Mouse (Mus musculus) adrenal gland (tissue): ENCODE data around the gene Vav2.

Experiments
- intact Hi-C: fragments of 180-260 bp; cut with DNase I; formaldehyde crosslinking; loops from one replicate; pipeline ENCODE4 v1.15.1; 2025
- long read RNA-seq, 2 experiments: library from polyadenylated mRNA; unstranded; transcript quantifications; one replicate each; pipeline ENCODE4 v2.0.0; 2020; ENCODE audit warnings: borderline replicate concordance in 1 of 2; ENCODE audit not compliant: insufficient replicate concordance in 1 of 2

Gene Vav2
- long read RNA-seq, experiment 1, partial matches to known transcripts: 2 of 11 reads
- long read RNA-seq, experiment 1, other reads (novel, unspliced or antisense): 9 of 11 reads
- long read RNA-seq, experiment 2, partial matches to known transcripts: 3 of 14 reads
- long read RNA-seq, experiment 2, other reads (novel, unspliced or antisense): 11 of 14 reads

- intact Hi-C loops: no loop called here
Observed at GRCm38 (mm10) chr2:27426855-27427457, at the start of gene Vav2. TSS of gene Vav2 (minus strand) at chr2:27427033.

- intact Hi-C loops: loop anchor here (5.0 kb wide), 1 partner anchor 33 kb away; the partner anchor contains the start of gene Brd3os
Observed at GRCm38 (mm10) chr2:27475495-27476302, 48.9 kb upstream of the Vav2 start.

GRCm38 (mm10) chr2:27474621-27475484 lies 48.0 kb upstream of the Vav2 start:
- intact Hi-C loops: loop anchor here (1.0 to 5.0 kb wide), 3 partner anchors 23 to 42 kb away; partner anchors contain the start of genes Brd3os and Wdr5

- intact Hi-C loops: loop anchor here (1.0 to 5.0 kb wide), 2 partner anchors 22 to 43 kb away; partner anchors contain the start of gene Wdr5
Observed at GRCm38 (mm10) chr2:27473911-27474310, 47.1 kb upstream of the Vav2 start.

GRCm38 (mm10) chr2:27473061-27473765 lies 46.4 kb upstream of the Vav2 start:
- intact Hi-C loops: loop anchor here (5.0 kb wide), 1 partner anchor 44 kb away; the partner anchor contains the start of gene Wdr5

GRCm38 (mm10) chr2:27471170-27471584 lies 44.3 kb upstream of the Vav2 start:
- intact Hi-C loops: loop anchor here (5.0 kb wide), 1 partner anchor 46 kb away; the partner anchor contains the start of gene Wdr5

GRCm38 (mm10) chr2:27470535-27470934 lies 43.7 kb upstream of the Vav2 start:
- intact Hi-C loops: loop anchor here (5.0 kb wide), 1 partner anchor 47 kb away; the partner anchor contains the start of gene Wdr5

GRCm38 (mm10) chr2:27469991-27470355 lies 43.1 kb upstream of the Vav2 start:
- intact Hi-C loops: loop anchor here (5.0 kb wide), 1 partner anchor 47 kb away; the partner anchor contains the start of gene Wdr5

- intact Hi-C loops: no loop called here
Observed at GRCm38 (mm10) chr2:27469292-27469990, 42.6 kb upstream of the Vav2 start.

GRCm38 (mm10) chr2:27462901-27463300 lies 36.1 kb upstream of the Vav2 start:
- intact Hi-C loops: no loop called here

- intact Hi-C loops: no loop called here
Observed at GRCm38 (mm10) chr2:27461881-27462660, 35.2 kb upstream of the Vav2 start.

- intact Hi-C loops: no loop called here
Observed at GRCm38 (mm10) chr2:27460651-27461050, 33.8 kb upstream of the Vav2 start.

- intact Hi-C loops: no loop called here
Observed at GRCm38 (mm10) chr2:27460163-27460562, 33.3 kb upstream of the Vav2 start.

- intact Hi-C loops: no loop called here
Observed at GRCm38 (mm10) chr2:27459735-27460134, 32.9 kb upstream of the Vav2 start.

GRCm38 (mm10) chr2:27450226-27450625 lies 23.4 kb upstream of the Vav2 start:
- intact Hi-C loops: no loop called here

- intact Hi-C loops: loop anchor here (5.0 kb wide), 1 partner anchor 70 kb away; the partner anchor contains the start of gene Wdr5
Observed at GRCm38 (mm10) chr2:27447782-27448181, 20.9 kb upstream of the Vav2 start.

GRCm38 (mm10) chr2:27446812-27447211 lies 20.0 kb upstream of the Vav2 start:
- intact Hi-C loops: loop anchor here (5.0 kb wide), 1 partner anchor 70 kb away; the partner anchor contains the start of gene Wdr5

GRCm38 (mm10) chr2:27445910-27446309 lies 19.1 kb upstream of the Vav2 start:
- intact Hi-C loops: loop anchor here (5.0 kb wide), 1 partner anchor 71 kb away; the partner anchor contains the start of gene Wdr5

GRCm38 (mm10) chr2:27443450-27443708 lies 16.5 kb upstream of the Vav2 start:
- intact Hi-C loops: loop anchor here (5.0 kb wide), 1 partner anchor 34 kb away; no protein-coding TSS in a partner anchor
